Mouse (Mus musculus) C3H10T1/2 (cell line): Measurements from ENCODE around the gene Gm10436. TPM values are rescaled to one million over a fixed set of nuclear protein-coding genes. Genes with fewer than 3 reads are reported as not detected.

Source experiments
- polyA plus RNA-seq, 2 experiments: library from polyadenylated mRNA; unstranded; fragments of >200 nt; fragmentation: generic; extraction: Trizol; gene quantifications; one replicate each; pipeline ENCODE4 v1.2.1; 2012; ENCODE audit warnings: missing spikeins in 2 of 2

The Gm10436 gene
- not detected for polyA plus RNA-seq

DNA sequence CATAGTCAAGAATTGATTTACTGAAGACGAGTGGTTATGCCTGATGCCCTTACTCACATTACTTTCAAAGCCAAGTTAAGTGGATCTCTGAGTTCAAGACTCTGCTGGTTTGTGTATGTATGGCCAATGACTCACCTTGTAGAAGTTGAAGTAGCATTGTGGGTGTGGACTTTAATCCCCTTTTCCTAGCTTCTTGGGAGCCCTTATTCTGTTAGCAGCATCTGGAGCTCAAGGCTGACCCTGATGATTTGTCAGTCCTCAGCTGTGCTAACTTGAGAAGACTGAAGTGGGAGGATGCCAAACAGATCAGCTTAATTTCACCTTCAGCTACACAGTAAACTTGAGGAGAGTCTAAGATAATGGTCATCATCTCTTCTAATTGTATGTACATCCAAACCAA is at the start of gene Gm10436:
TSS of gene Gm10436 (minus strand) at position 101 of the 400 bp plus-strand sequence.

Other genes starting within 250 kb of the Gm10436 start
- under 1 TPM in 1 of 2 experiments, not detected in 1; 0.04 TPM for gene Gm2042, start 228.0 kb downstream of the Gm10436 start, polyA plus RNA-seq
- gene Gm2075, start 170.3 kb downstream of the Gm10436 start, polyA plus RNA-seq, result not detected
- gene Gm6803, start 163.3 kb downstream of the Gm10436 start, polyA plus RNA-seq, result not detected
- not detected for gene Gm2056, start 155.1 kb downstream of the Gm10436 start, polyA plus RNA-seq
- gene Gm16368, start 98.4 kb downstream of the Gm10436 start, polyA plus RNA-seq, result not detected
- gene Gm8332, start 68.0 kb upstream of the Gm10436 start, polyA plus RNA-seq, result not detected
- gene Gm5662, start 92.4 kb upstream of the Gm10436 start, polyA plus RNA-seq, result under 1 TPM; 0.01 to 0.14 TPM
- under 1 TPM in 1 of 2 experiments, not detected in 1; 0.06 TPM for gene Gm5039, start 141.9 kb upstream of the Gm10436 start, polyA plus RNA-seq
- gene Adck1, start 178.4 kb upstream of the Gm10436 start, polyA plus RNA-seq, result 1 to 10 TPM; 5.3 to 8.9 TPM